ENCODE assay signal across 9 mouse cellular contexts in the genomic region with DNA sequence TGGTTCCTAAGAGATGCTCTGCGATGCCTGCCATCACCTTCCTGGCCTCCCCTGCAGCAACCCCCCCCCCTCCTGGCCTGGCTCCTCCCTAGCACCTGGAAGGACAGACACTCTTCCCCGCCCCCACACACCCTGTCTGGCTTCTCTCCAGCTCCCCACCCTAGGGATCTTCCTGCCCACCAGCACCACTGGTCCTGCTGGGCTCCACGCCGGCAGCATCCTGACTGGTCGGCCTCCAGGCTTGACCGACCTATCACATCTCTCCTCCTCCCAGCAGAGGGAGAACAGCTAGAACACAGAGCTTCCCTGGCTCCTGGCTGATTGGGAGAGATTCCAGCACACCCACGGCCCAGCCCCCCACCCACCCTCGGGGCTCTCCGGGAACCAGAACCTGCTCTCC. TPM values are rescaled to one million over a fixed set of nuclear protein-coding genes. Genes with fewer than 3 reads are reported as not detected.
DNase-seq lines count a peak whose midpoint lies in the region; ATAC-seq lines count a peak whose summit lies in the region.
"Had no signal": no experiment of that assay in that cellular context is flagged by ENCODE, and none has a peak within 500 bp of the region (broad histone marks: within the 10 kb centered on the region; RNA-seq: fewer than 3 reads in every experiment).

No protein-coding gene starts in this region.

- ATAC-seq in hindbrain, embryonic 13.5 days (ENCODE audit: low FRiP score): peak; percentile 38; the same call in 1 of the 2 replicates
- peak; percentile 19; the same call in 1 of the 2 replicates for ATAC-seq in midbrain, embryonic 16.5 days
- no peak for ATAC-seq in monocyte, adult 5-6 weeks (replicated peaks; ENCODE audit: insufficient number of reproducible peaks, low FRiP score, low TSS enrichment, poor library complexity, severe bottlenecking)
- no peak for ATAC-seq in heart, embryonic 11.5 days (replicated peaks; ENCODE audit: insufficient number of reproducible peaks, low FRiP score, low TSS enrichment)

- peak overlapping the region; percentile 89 for H3K27ac ChIP-seq in hindbrain, embryonic 13.5 days
- peak overlapping the region; percentile 54 for H3K27ac ChIP-seq in midbrain, embryonic 16.5 days (ENCODE audit: low read length)
- H3K27ac ChIP-seq in heart, embryonic 11.5 days (ENCODE audit: low read depth, low read length): no peak overlapping the region

- 4% methylated on average over 9 of the region's 9 CpGs for WGBS in hindbrain, embryonic 13.5 days
- WGBS in midbrain, embryonic 16.5 days: 6% methylated on average over 8 of the region's 9 CpGs
- WGBS in heart, embryonic 11.5 days (ENCODE audit: insufficient replicate concordance): 5% methylated on average over 9 of the region's 9 CpGs

- peak; percentile 52 to 61 for DNase-seq in cerebellum, postnatal 10 days
- no peak for DNase-seq in cerebellum, postnatal 36 days
- peak; percentile 42 for DNase-seq in embryo, embryonic 10.5 days (ENCODE audit: low spot score)
- DNase-seq in spleen, postnatal 4 days (ENCODE audit: low spot score in 2 of 2): no peak

- H3K4me3 ChIP-seq in hindbrain, embryonic 13.5 days: no peak overlapping the region
- H3K4me3 ChIP-seq in midbrain, embryonic 16.5 days (ENCODE audit: low read depth, low read length): no peak overlapping the region
- H3K4me3 ChIP-seq in heart, embryonic 11.5 days (ENCODE audit: low read depth, low read length): no peak overlapping the region

- peak overlapping the region; percentile 43 for H3K9ac ChIP-seq in hindbrain, embryonic 13.5 days
- no peak overlapping the region for H3K9ac ChIP-seq in midbrain, embryonic 16.5 days (ENCODE audit: low read depth, low read length)
- no peak overlapping the region for H3K9ac ChIP-seq in heart, embryonic 11.5 days (ENCODE audit: low read depth, low read length)

- no peaks in the 10 kb centered on the region for H3K36me3 ChIP-seq in hindbrain, embryonic 13.5 days
- H3K36me3 ChIP-seq in midbrain, embryonic 16.5 days (ENCODE audit: control insufficient read depth, insufficient read depth, low read length): no peaks in the 10 kb centered on the region
- no peaks in the 10 kb centered on the region for H3K36me3 ChIP-seq in heart, embryonic 11.5 days (ENCODE audit: control insufficient read depth, insufficient read depth, low read length)

- H3K4me1 ChIP-seq in hindbrain, embryonic 13.5 days (replicated peaks): peaks cover 93% of the 10 kb centered on the region
- H3K4me1 ChIP-seq in midbrain, embryonic 16.5 days (ENCODE audit: control insufficient read depth, insufficient read depth, low read length): peaks cover 49% of the 10 kb centered on the region
- H3K4me1 ChIP-seq in heart, embryonic 11.5 days (ENCODE audit: control insufficient read depth, insufficient read depth, low read length): no peaks in the 10 kb centered on the region; the same call in 1 of the 2 replicates

- H3K27me3 ChIP-seq in hindbrain, embryonic 13.5 days: no peaks in the 10 kb centered on the region
- H3K27me3 ChIP-seq in midbrain, embryonic 16.5 days (ENCODE audit: control insufficient read depth, insufficient read depth, low read depth, low read length): no peaks in the 10 kb centered on the region
- H3K27me3 ChIP-seq in heart, embryonic 11.5 days (ENCODE audit: control insufficient read depth, insufficient read depth, low read length): peaks cover 54% of the 10 kb centered on the region

- H3K4me2 ChIP-seq in hindbrain, embryonic 13.5 days: 0 out of 2 replicates have a peak overlapping the region, but pooled peaks have one; percentile 2
- H3K4me2 ChIP-seq in midbrain, embryonic 16.5 days (ENCODE audit: low read length): peak overlapping the region; percentile 22; the same call in 1 of the 2 replicates
- no peak overlapping the region for H3K4me2 ChIP-seq in heart, embryonic 11.5 days

- no peaks in the 10 kb centered on the region for H3K9me3 ChIP-seq in hindbrain, embryonic 13.5 days
- H3K9me3 ChIP-seq in midbrain, embryonic 16.5 days (replicated peaks; ENCODE audit: control insufficient read depth, low read length, poor library complexity, severe bottlenecking): no peaks in the 10 kb centered on the region
- no peaks in the 10 kb centered on the region for H3K9me3 ChIP-seq in heart, embryonic 11.5 days (replicated peaks; ENCODE audit: control insufficient read depth, low read length)

RNA-seq across cellular contexts. Expression of gene Elfn2, which starts 34.5 kb away (rescaled TPM):
- 4.6 and 5.0 TPM in 2 replicates for polyA plus RNA-seq in hindbrain, embryonic 13.5 days (2015; fragmentation: Nextera tagmentation; extraction: Ambion mirVana)
- 9.6 and 12.6 TPM in 2 replicates for polyA plus RNA-seq in midbrain, embryonic 16.5 days (2015; fragmentation: Nextera tagmentation; extraction: Ambion mirVana)
- not detected in 3 replicates for total RNA-seq in monocyte, adult 5-6 weeks (2017)
- not detected in 2 replicates for polyA plus RNA-seq in heart, embryonic 11.5 days (2014; fragmentation: Nextera tagmentation; extraction: Ambion mirVana)
- total RNA-seq: neutrophil, adult 5-6 weeks had no signal

Comparison
In these comparisons a context has a peak if more than half of its experiments do, and no peak if none do; other contexts are left out.
1. DNase-seq: peak in cerebellum, postnatal 10 days (2 of 2) and embryo, embryonic 10.5 days (single experiment); none in cerebellum, postnatal 36 days (0 of 2) and spleen, postnatal 4 days (0 of 2).
2. ATAC-seq: peak in hindbrain, embryonic 13.5 days (single experiment) and midbrain, embryonic 16.5 days (single experiment); none in monocyte, adult 5-6 weeks (single experiment) and heart, embryonic 11.5 days (single experiment).